12 mouse cellular contexts compared by ENCODE assay signal in the genomic region with DNA sequence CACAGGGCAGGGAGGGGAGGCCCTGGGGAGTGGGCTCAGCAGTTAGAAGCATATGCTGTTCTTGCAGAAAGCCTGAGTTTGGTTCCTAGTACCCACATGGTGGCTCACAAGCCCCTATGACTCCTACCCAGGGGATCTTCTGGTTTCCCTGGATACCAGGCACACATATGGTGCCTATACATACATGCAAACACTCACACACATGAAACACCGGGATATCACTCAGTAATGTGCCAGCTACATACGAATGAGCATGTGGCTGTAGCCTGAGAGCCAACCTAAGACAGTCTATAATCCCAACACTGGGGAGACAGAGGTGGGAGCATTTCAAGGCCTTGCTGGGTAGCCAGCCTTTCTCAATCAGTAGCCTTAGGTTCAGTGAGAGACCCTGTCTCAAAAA. TPM values are rescaled to one million over a fixed set of nuclear protein-coding genes. Genes with fewer than 3 reads are reported as not detected.
DNase-seq lines count a peak whose midpoint lies in the region; ATAC-seq and TF ChIP-seq lines count a peak whose summit lies in the region.
"Had no signal": no experiment of that assay in that cellular context is flagged by ENCODE, and none has a peak within 500 bp of the region (broad histone marks: within the 10 kb centered on the region; RNA-seq: fewer than 3 reads in every experiment).

No protein-coding gene starts in this region.

- H3K4me2 ChIP-seq in midbrain, embryonic 14.5 days (ENCODE audit: low read length), result no peak overlapping the region
- H3K4me2 ChIP-seq in forebrain, embryonic 13.5 days, result 0 out of 2 replicates have a peak overlapping the region, but pooled peaks have one; percentile 29
- H3K4me2 ChIP-seq in hindbrain, embryonic 16.5 days (ENCODE audit: low read length), result peak overlapping the region; percentile 62
- H3K4me2 ChIP-seq in midbrain, postnatal 0 days (ENCODE audit: low read depth, low read length, poor library complexity, severe bottlenecking), result no peak overlapping the region

- H3K4me3 ChIP-seq in midbrain, embryonic 10.5 days, result no peak overlapping the region
- no peak overlapping the region for H3K4me3 ChIP-seq in midbrain, embryonic 14.5 days (replicated peaks; ENCODE audit: low read depth, low read length)
- H3K4me3 ChIP-seq in forebrain, embryonic 13.5 days, result no peak overlapping the region
- H3K4me3 ChIP-seq in hindbrain, embryonic 16.5 days (ENCODE audit: low read length), result no peak overlapping the region
- H3K4me3 ChIP-seq in midbrain, postnatal 0 days (ENCODE audit: low read depth, low read length), result no peak overlapping the region

- WGBS in midbrain, embryonic 10.5 days, result 92% methylated on average over 2 of the region's 2 CpGs
- WGBS in midbrain, embryonic 14.5 days, result 75% methylated on average over 2 of the region's 2 CpGs
- WGBS in forebrain, embryonic 13.5 days, result 81% methylated on average over 2 of the region's 2 CpGs
- 64% methylated on average over 2 of the region's 2 CpGs for WGBS in hindbrain, embryonic 16.5 days
- 79% methylated on average over 2 of the region's 2 CpGs for WGBS in midbrain, postnatal 0 days

- H3K36me3 ChIP-seq in midbrain, embryonic 10.5 days, result no peaks in the 10 kb centered on the region
- H3K36me3 ChIP-seq in midbrain, embryonic 14.5 days (ENCODE audit: control insufficient read depth, insufficient read depth, low read length), result no peaks in the 10 kb centered on the region
- H3K36me3 ChIP-seq in forebrain, embryonic 13.5 days (ENCODE audit: poor library complexity, severe bottlenecking), result no peaks in the 10 kb centered on the region
- no peaks in the 10 kb centered on the region for H3K36me3 ChIP-seq in hindbrain, embryonic 16.5 days (ENCODE audit: control insufficient read depth, insufficient read depth, low read length)
- H3K36me3 ChIP-seq in midbrain, postnatal 0 days (ENCODE audit: insufficient read depth, low read length), result no peaks in the 10 kb centered on the region

- H3K27ac ChIP-seq in midbrain, embryonic 10.5 days (replicated peaks), result peak overlapping the region; percentile 55
- H3K27ac ChIP-seq in midbrain, embryonic 14.5 days (replicated peaks; ENCODE audit: low read depth, low read length), result no peak overlapping the region
- H3K27ac ChIP-seq in forebrain, embryonic 13.5 days, result peak overlapping the region; percentile 65
- H3K27ac ChIP-seq in hindbrain, embryonic 16.5 days (ENCODE audit: low read depth, low read length), result peak overlapping the region; percentile 77
- no peak overlapping the region for H3K27ac ChIP-seq in midbrain, postnatal 0 days (ENCODE audit: low read depth, low read length)

- no peak for DNase-seq in midbrain, embryonic 10.5 days (ENCODE audit: low spot score)
- DNase-seq in midbrain, embryonic 14.5 days, result no peak
- no peak for DNase-seq in midbrain, postnatal 0 days (ENCODE audit: low spot score)
- no peak for DNase-seq in frontal cortex, adult 2 months (ENCODE audit: extremely low spot score in 1 of 2, low spot score in 1 of 2)
- no peak for DNase-seq in left cerebral cortex, adult 9 months (ENCODE audit: low spot score in 2 of 2)
- no peak for DNase-seq in cerebellum, postnatal 10 days

- H3K4me1 ChIP-seq in midbrain, embryonic 10.5 days, result peaks cover 21% of the 10 kb centered on the region
- H3K4me1 ChIP-seq in midbrain, embryonic 14.5 days (ENCODE audit: control insufficient read depth, insufficient read depth, low read length), result peaks cover 14% of the 10 kb centered on the region
- peaks cover 18% of the 10 kb centered on the region for H3K4me1 ChIP-seq in forebrain, embryonic 13.5 days
- H3K4me1 ChIP-seq in hindbrain, embryonic 16.5 days (ENCODE audit: control insufficient read depth, insufficient read depth, low read depth, low read length), result peaks cover 14% of the 10 kb centered on the region
- H3K4me1 ChIP-seq in midbrain, postnatal 0 days (ENCODE audit: insufficient read depth, low read length), result peaks cover 8% of the 10 kb centered on the region; the same call in 1 of the 2 replicates

- no peaks in the 10 kb centered on the region for H3K27me3 ChIP-seq in midbrain, embryonic 10.5 days (ENCODE audit: low read depth, poor library complexity, severe bottlenecking)
- no peaks in the 10 kb centered on the region for H3K27me3 ChIP-seq in midbrain, embryonic 14.5 days (ENCODE audit: control insufficient read depth, insufficient read depth, low read length)
- H3K27me3 ChIP-seq in forebrain, embryonic 13.5 days, result no peaks in the 10 kb centered on the region
- no peaks in the 10 kb centered on the region for H3K27me3 ChIP-seq in hindbrain, embryonic 16.5 days (replicated peaks; ENCODE audit: control insufficient read depth, insufficient read depth, low read length)
- H3K27me3 ChIP-seq in midbrain, postnatal 0 days (ENCODE audit: insufficient read depth, low read length), result no peaks in the 10 kb centered on the region

- ATAC-seq in midbrain, embryonic 14.5 days (ENCODE audit: low FRiP score, low TSS enrichment), result no peak
- ATAC-seq in forebrain, embryonic 13.5 days, result no peak; the same call in 1 of the 2 replicates
- no peak; the same call in 1 of the 2 replicates for ATAC-seq in hindbrain, embryonic 16.5 days
- ATAC-seq in midbrain, postnatal 0 days (ENCODE audit: low FRiP score), result peak; percentile 22; the same call in 1 of the 2 replicates
- ATAC-seq: CD4-positive, CD25-positive, alpha-beta regulatory T cell, adult 4 months had no signal

- H3K9ac ChIP-seq in midbrain, embryonic 14.5 days (replicated peaks; ENCODE audit: low read length), result no peak overlapping the region
- no peak overlapping the region for H3K9ac ChIP-seq in forebrain, embryonic 13.5 days
- H3K9ac ChIP-seq in hindbrain, embryonic 16.5 days (ENCODE audit: low read depth, low read length), result 0 out of 2 replicates have a peak overlapping the region, but pooled peaks have one; percentile 9
- H3K9ac ChIP-seq in midbrain, postnatal 0 days (replicated peaks; ENCODE audit: low read length, poor library complexity, severe bottlenecking), result no peak overlapping the region
- H3K9ac ChIP-seq: lung, embryonic 14.5 days had no signal

- TF ChIP-seq CTCF in midbrain, postnatal 0 days (IDR thresholded peaks at IDR 0.05), result no peak

- H3K9me3 ChIP-seq in midbrain, embryonic 10.5 days (replicated peaks), result no peaks in the 10 kb centered on the region
- H3K9me3 ChIP-seq in midbrain, embryonic 14.5 days (ENCODE audit: control insufficient read depth, low read length), result no peaks in the 10 kb centered on the region
- H3K9me3 ChIP-seq in forebrain, embryonic 13.5 days (replicated peaks), result no peaks in the 10 kb centered on the region
- no peaks in the 10 kb centered on the region for H3K9me3 ChIP-seq in hindbrain, embryonic 16.5 days (ENCODE audit: control insufficient read depth, low read length)
- no peaks in the 10 kb centered on the region for H3K9me3 ChIP-seq in midbrain, postnatal 0 days (ENCODE audit: low read length)

RNA-seq across cellular contexts. Expression of a gene that starts 28.1 kb away (rescaled TPM):
- 1.3 and 1.4 TPM in 2 replicates for polyA plus RNA-seq in midbrain, embryonic 10.5 days (2016; fragmentation: Nextera tagmentation; extraction: Ambion mirVana)
- 4.6 and 5.7 TPM in 2 replicates for polyA plus RNA-seq in midbrain, embryonic 14.5 days (2014; fragmentation: Nextera tagmentation; extraction: Ambion mirVana)
- 8.2 and 10.5 TPM in 2 replicates for polyA plus RNA-seq in forebrain, embryonic 13.5 days (2015; fragmentation: Nextera tagmentation; extraction: Ambion mirVana)
- 8.3 and 10.0 TPM in 2 replicates for polyA plus RNA-seq in hindbrain, embryonic 16.5 days (2015; fragmentation: Nextera tagmentation; extraction: Ambion mirVana)
- total RNA-seq in midbrain, postnatal 0 days (2014; rRNA removed), result 19.1 and 21.9 TPM in 2 replicates
- polyA plus RNA-seq in midbrain, postnatal 0 days (2015; fragmentation: Nextera tagmentation; extraction: Ambion mirVana), result 6.6 and 6.8 TPM in 2 replicates
- polyA plus RNA-seq in frontal cortex, adult 2 months (2012; rRNA removed), result 11.5 and 14.3 TPM in 2 replicates
- total RNA-seq: heart, postnatal 14 days had no signal
- polyA plus RNA-seq: CD4-positive, CD25-positive, alpha-beta regulatory T cell, adult 4 months; testis, adult 2 months had no signal

Comparison
In these comparisons a context has a peak if more than half of its experiments do, and no peak if none do; other contexts are left out.
1. H3K27ac ChIP-seq: peak in midbrain, embryonic 10.5 days (single experiment), forebrain, embryonic 13.5 days (single experiment) and hindbrain, embryonic 16.5 days (single experiment); none in midbrain, embryonic 14.5 days (single experiment) and midbrain, postnatal 0 days (single experiment).
2. H3K4me2 ChIP-seq: peak in forebrain, embryonic 13.5 days (single experiment) and hindbrain, embryonic 16.5 days (single experiment); none in midbrain, embryonic 14.5 days (single experiment) and midbrain, postnatal 0 days (single experiment).